Mouse (Mus musculus) heart, postnatal 36 days (tissue): ENCODE data around the gene Pirb. TPM values are rescaled to one million over a fixed set of nuclear protein-coding genes. Genes with fewer than 3 reads are reported as not detected.
A peak's percentile ranks its signal among the peaks of the same experiment; 100 is the strongest.

Source experiments
- DNase-seq, 2 experiments: peaks; one replicate each; pipeline ENCODE4 v3.0.0; 2021 to 2022
- intact Hi-C: fragments of 180-260 bp; cut with DNase I; formaldehyde crosslinking; loops from one replicate; pipeline ENCODE4 v1.15.1; 2025
- total RNA-seq, 2 experiments: library from RNA; stranded (reverse); gene quantifications; 2 replicates each; pipeline ENCODE4 v1.2.3; 2021

Gene Pirb
- total RNA-seq, 2 experiments from 2014 or later = 1.7 to 2.6 TPM

- intact Hi-C loops = loop anchor here (5.0 kb wide), 1 partner anchor 46 kb away; the partner anchor contains the start of gene Cnot3
Observed at GRCm38 (mm10) chr7:3692987-3693808, 27.0 kb downstream of the Pirb start, which contains the start of gene Mboat7. TSS of gene Mboat7 (minus strand) at chr7:3693523.

DNA sequence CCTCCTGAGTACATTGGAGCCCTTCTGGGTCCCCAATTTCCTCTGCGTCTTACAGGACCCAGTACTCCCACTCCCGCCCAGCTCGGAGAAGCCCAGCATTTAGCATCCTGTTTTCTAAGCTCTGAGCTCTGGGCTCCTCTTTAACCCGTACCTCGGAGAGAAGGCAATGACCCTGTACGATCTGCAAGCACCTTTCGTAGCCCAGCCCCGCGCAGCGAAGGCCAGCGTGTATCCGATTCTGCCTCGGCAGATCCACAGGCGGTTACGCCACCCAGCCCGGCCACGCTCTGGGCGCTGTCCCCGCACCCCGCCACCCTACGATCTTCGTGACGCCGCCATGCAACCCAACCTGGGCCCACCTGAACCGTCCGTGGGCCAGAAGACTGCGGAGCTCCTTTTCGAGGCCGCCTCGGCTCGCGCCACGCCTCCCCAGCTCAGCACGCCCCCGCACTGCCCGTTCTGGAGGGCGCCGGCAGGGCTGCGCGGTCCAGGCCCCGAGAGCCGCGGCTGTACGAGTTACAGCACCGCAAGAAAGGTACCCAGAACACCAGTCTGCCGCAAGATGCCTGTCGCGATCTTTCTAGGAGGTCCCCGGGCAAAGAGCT, 27.7 kb downstream of the Pirb start, which contains the start of gene Tsen34:
TSS of gene Tsen34 (plus strand) at position 482 of the 605 bp plus-strand sequence.
- intact Hi-C loops = loop anchor here (5.0 kb wide), 1 partner anchor 45 kb away; the partner anchor contains the start of gene Cnot3
- no peak for DNase-seq

More at GRCm38 (mm10) chr7:3692987-3693808, 27.0 kb downstream of the Pirb start, which contains the start of gene Mboat7:
- peak; percentile 94 for DNase-seq

DNA sequence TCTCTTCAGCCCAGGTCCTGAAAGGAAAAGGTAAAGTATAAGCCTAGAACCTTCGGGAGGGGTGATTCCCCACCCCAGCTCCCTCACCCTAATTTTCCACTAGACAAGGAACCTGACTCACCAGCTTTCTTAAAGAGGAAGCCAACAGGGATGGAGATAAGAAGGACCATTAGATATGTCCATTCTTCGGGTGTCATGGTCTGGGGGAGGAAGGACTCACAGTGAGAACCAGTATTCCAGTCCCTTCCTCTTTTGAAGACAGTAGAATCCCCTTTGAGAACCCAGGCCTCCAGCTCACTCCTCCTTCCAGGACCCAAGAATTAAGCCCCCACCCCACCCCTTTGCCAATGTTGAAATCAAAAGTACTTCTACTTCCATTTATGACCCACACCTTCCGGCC, 28.3 kb downstream of the Pirb start:
- no peak for DNase-seq
- intact Hi-C loops = loop anchor here (5.0 kb wide), 1 partner anchor 45 kb away; the partner anchor contains the start of gene Cnot3

GRCm38 (mm10) chr7:3685400-3686187, 34.6 kb downstream of the Pirb start:
- intact Hi-C loops = no loop called here
- DNase-seq = no peak

DNA sequence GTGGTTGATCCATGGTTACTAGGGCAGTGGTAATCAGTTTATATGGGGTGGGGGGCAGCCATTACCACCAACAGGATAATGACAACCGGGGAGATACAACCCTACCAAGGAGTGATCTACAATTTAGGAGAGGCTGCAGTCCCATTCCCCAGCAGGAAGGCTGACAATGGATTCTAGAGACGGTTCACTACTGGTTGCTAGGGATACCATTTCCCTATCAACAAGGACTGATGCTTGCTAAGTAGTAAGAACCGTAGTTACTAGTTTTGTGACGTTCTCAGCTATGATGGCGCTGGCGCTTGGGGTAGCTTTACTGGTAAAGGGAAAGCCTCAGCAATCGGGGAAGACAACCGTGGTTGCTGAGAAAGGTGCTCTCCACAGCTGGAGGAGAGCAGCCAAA, 35.5 kb downstream of the Pirb start:
- DNase-seq = no peak
- intact Hi-C loops = no loop called here

GRCm38 (mm10) chr7:3683908-3684550, 36.2 kb downstream of the Pirb start:
- DNase-seq = no peak
- intact Hi-C loops = no loop called here

DNA sequence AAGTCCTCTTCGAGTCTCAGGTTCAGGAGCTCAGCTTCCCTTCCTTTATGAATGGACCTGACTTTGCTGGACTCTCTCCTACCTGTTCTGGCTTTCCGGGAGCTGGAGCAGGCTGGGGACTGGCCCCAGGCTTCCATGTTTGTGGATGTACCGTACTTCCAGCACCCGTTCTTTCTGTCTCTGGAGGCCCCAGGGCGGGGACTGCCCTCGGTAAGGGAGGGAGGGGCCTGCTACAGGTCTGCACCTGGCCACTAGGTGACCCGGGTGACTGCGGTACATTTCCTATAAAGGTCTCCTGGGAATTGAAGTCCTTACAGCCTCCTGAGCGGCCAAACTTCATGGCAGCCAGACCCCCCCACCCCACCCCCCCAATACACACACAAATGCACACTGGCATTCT, 42.8 kb downstream of the Pirb start, which contains the start of gene Tmc4:
TSS of gene Tmc4 (minus strand) at position 212 of the 400 bp plus-strand sequence.
- intact Hi-C loops = no loop called here
- no peak for DNase-seq

DNA sequence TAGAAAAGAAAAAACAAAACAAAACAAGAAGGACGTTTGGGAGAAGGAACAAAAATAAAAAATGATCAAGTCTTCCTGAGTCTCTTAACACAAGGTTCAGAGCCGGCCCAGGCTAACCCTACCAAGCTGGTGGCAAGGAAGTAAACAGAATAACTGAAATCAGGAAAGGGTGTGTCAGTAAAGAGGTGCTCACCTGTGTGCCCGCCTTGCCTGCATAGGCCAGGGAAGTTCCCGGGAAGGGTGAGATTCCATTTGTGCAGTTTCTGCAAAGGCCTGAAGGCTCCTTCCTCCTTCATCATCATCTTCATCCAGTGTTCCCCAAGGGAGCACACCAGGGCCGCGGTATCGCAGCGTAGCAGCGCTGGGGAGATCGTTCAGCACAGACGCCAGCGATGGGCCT, 43.8 kb downstream of the Pirb start:
- intact Hi-C loops = no loop called here
- no peak for DNase-seq

DNA sequence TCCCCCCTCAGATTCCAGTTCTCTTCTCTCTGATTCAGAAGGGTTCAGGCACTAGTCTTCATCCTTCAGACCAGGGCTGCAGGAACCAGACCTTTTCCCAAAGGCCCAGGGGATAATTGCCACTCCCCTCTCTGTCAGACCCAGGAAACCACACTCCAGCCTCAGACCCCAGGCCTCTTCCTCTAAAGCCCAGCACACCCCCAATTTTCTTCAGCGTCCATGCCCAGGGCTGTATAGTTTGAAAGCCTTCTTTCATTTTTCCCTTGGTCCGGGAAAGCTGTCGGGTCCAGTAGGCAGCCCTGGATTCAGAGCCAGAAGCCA, 45.0 kb downstream of the Pirb start:
- intact Hi-C loops = loop anchor here (2.0 kb wide), 1 partner anchor 796 kb away; no protein-coding TSS in a partner anchor
- DNase-seq = no peak

DNA sequence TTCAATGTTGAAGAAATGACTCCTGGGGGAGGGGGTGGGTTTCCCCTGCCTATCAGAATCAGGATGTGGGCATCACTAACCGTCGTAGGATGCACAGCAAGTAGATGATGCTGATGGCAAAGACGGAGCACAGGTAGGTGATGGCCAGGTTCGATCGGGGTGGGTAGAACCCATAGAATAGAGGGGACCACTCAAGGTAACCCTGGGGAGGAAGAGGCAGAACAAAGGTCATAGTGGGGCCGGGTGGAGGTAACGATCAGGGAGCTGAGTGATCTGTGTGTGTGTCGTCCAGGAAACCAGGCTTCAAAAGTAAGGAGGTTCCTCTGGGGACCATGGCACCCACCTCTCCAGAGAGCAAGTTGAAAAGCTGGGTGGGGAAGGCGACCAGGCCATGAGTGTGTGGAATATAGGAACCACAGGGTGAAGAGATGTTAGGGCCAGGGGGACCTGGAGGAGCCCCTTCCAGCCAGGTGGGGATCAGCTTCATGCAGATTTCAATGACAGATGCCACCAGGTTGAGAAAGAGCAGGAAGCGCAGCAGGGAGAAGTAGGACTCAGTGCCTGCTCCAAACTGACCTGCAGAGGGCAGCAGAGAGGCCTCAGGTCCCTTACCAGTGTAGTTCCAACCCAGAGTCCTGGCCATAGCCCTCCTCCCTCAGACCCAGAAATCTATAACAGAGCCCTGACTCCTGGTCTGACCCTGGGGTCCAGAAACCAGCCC, 45.5 kb downstream of the Pirb start:
- peak; percentile 81 to 89 for DNase-seq
- intact Hi-C loops = loop anchor here (2.0 kb wide), 1 partner anchor 796 kb away; no protein-coding TSS in a partner anchor

DNA sequence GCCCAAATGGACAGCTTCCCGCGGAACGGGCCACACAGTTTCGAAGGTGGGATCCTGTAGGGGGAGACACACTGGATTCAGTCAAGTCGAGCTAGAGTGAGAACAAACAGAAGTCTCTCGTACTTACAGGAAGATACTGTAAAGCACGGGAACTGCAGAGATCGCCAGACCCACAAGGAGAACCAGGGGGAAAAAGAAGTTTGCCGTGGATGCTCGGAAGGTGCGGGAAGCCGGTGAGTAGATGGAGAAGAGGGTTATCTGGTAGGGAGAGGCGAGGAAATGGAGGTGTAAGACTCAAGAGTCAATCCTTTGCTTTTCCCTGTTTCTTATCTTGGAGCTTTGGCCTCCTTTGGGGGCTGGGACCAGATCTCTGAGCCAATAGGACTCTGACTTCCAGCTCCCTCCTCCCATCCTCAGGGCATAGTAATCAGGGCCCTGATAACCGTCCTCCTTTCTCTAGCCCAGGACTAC, 53.2 kb downstream of the Pirb start:
- DNase-seq = no peak
- intact Hi-C loops = loop anchor here (2.0 kb wide), 1 partner anchor 38 kb away; no protein-coding TSS in a partner anchor

DNA sequence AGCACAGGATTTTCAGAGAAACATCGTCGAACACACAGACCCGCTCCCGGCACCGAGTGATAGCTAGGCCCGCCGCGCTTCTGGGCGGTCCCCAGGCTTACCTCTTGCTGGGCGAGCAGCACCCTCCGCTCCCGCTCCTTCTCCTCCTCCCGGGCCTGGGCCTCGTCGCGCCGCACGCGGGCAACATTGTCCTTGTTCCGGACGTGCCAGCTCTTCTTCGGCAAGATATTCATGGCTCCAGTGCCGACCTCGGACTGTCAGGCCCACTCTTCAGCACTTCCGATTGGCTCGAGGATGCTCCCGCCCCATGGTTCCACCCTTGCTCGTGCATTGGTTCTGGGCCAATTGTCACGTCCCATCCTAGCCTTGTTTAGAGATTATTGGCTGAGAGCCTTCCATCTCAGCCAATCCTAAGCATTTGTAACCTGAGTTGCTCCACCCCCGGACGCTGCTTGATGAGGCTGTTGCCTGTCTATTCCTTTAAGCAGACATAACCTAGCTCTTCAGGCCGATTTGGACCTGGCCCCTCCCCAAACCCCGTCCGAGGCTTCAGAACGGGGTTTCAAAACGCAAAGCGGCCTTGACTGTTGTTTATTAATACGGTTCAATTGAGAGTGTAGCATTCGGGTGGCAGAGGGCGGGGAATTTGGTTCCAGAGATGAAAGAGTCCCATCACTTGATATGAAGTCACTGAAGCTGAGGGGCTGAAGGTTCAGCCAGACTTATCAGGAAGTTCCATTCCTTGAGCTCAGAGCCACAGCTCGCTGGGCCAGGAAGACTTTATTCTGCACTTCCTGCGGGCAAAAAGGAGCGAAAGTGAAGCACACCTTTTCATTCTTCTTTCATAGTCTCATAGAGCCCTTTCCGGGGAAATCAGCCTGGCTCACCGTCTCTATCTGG, 54.7 kb downstream of the Pirb start, which contains the start of gene Leng1:
TSS of gene Leng1 (minus strand) at position 626 of the 900 bp plus-strand sequence.
- intact Hi-C loops = loop anchor here (2.0 kb wide), 1 partner anchor 39 kb away; no protein-coding TSS in a partner anchor

DNA sequence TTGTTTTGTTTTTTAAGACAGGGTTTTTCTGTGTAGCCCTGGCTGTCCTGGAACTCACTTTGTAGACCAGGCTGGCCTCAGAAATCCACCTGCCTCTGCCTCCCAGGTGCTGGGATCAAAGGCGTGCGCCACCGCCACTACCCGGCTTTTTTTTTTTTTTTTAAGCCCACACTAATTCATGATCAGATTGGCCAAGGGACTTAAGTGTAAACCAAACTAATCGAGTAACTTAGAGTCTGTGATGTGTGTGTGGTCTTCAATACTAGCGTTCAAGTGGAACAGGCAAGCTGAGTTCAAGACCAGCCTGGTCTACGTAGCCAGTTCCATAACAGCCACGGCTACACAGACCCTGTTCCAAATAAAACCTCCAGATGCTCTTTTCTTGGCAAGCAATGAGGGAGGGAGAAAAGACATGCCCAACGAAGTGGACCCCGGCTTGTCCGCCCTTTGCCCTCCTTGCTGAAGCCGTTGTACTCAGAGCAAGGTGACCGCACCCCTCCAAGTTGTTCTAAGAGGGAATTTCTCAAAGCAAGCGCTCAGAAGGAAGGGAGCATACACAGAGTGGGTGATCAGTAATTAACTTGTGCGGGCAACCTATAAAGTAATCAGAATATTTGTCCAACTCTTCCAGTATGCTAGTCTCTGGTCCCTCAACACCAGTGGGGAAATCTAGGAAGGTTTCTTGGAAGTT, 55.5 kb downstream of the Pirb start:
- intact Hi-C loops = loop anchor here (1.0 kb wide), 1 partner anchor 18 kb away; no protein-coding TSS in a partner anchor
- peak in 1 of 2 experiments; percentile 18 for DNase-seq

More for the DNA sequence above, 54.7 kb downstream of the Pirb start, which contains the start of gene Leng1:
- DNase-seq = peak; percentile 94 to 96
